Mouse (Mus musculus) cortical plate, adult 2 months (tissue): ENCODE data around the gene Smad3.

ENCODE experiments used
- CTCF ChIP-seq: fragments of 200-500 bp; IDR thresholded peaks from 2 replicates; pipeline ENCODE4 v1.5.1; 2011; ENCODE audit warnings: mild to moderate bottlenecking, control low read depth, low read length; ENCODE audit not compliant: insufficient read depth; ENCODE audit errors: extremely low read depth
- POLR2A ChIP-seq: fragments of 200-500 bp; IDR thresholded peaks from 2 replicates; pipeline ENCODE4 v1.6.1; 2011; ENCODE audit warnings: mild to moderate bottlenecking, low read length, control low read depth; ENCODE audit not compliant: insufficient read depth; ENCODE audit errors: extremely low read depth

GRCm38 (mm10) chr9:63702502-63703013 lies 55.2 kb downstream of the Smad3 start:
- no peak for TF ChIP-seq CTCF
- no peak for TF ChIP-seq POLR2A
